Mouse (Mus musculus) layer of hippocampus, adult 9-10 months (tissue): ENCODE measurements around the gene Gm13030.
"Not testable (repeated sequence)": the region's sequence is repeated elsewhere in the genome, so short reads cannot be mapped to it uniquely, and the experiment has no call there.

Experiments
- DNase-seq: peaks from one replicate; pipeline ENCODE4 v3.0.0; 2022; ENCODE audit warnings: low spot score

Gene Gm13030

DNA sequence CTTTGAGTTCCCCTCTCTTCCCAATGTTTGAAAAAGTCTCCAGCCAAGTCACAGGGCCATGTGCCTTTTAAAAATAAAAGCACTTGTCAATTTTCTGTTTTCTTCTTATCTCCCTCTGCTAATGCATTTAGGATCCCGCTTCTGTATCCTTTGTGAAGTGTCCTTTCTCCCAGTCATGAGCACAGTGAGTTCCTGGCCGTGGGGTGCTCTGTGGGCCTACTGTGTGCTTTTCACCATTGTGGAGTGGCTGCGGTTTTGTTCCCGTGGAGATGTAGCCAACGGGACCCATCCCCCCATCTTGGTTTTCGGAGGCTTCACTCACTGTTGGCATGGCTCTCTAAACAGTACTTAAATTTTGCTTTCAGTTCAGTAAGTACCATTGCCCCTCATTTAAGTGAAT, 7.8 kb downstream of the Gm13030 start:
- DNase-seq: no peak

DNA sequence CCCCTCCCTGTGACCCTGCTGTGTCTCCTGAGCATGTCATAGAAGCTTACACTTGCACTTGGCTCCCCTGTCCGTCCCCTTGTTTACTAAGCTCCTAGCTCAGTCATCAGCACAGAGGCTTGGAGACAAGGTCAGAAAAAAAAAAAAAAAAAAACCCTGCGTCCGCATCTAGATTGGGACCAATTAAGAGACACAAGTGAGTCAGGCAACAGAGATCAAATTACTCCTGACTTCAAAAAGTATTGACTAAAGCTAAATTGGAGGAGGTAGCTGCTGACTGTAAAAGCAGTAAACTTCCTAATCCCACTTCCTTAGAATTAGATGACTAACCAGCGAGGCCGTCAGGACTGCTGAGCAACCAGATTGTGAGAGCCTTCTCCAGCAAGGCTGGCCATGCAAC, 8.7 kb downstream of the Gm13030 start:
- no peak for DNase-seq

DNA sequence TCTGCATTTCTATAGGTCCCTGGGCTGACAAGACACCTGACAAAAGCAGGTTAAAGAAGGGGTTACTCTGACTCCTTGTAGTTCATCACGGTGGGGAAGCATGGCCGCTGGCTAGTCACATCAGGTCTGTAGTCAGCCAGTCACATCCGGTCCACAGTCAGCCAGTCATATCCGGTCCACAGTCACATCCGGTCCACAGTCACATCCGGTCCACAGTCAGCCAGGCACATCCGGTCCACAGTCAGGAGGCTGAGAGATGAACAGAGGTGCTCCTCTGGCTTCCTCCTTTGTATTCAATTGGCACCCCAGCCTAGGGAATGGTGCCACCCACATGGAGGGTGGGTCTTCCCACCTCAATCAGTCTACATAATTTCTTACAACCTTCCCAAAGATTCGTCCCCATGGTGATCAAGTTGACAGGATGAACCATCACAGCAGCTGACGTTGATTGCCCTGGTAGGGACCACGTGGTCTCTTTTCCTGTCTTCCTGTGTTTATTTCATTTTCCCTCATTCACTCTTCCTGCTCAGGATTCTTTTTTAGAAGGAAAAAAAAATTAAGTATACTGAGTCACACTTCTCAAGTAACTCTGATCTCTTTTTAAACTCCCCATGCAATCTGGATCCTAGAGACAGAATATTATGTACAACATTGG, 10.3 kb downstream of the Gm13030 start, which contains the start of gene Pla2g5:
Pla2g5 (minus strand) TSS at position 139 of the 655 bp plus-strand sequence.
- no peak for DNase-seq

DNA sequence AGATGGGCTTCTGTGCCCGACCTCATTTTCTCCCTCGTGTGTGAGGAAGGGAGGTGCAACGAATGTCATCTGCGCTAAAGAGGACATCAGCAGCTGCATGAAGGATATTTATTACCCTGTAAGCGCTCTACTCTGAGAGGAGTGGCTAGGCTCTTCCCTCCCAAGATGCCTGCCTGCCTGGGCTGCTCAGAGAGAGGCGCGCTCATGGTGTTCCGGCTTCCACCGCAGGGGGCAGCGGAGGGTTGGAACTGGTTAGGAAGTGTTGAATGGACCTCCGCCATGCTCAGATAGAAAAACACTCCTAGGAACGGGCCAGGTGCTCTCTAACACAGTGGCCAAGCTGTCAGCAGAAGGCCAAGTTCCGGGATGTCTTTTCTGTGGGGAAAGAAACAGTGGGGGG, 14.0 kb downstream of the Gm13030 start:
- no peak for DNase-seq

DNA sequence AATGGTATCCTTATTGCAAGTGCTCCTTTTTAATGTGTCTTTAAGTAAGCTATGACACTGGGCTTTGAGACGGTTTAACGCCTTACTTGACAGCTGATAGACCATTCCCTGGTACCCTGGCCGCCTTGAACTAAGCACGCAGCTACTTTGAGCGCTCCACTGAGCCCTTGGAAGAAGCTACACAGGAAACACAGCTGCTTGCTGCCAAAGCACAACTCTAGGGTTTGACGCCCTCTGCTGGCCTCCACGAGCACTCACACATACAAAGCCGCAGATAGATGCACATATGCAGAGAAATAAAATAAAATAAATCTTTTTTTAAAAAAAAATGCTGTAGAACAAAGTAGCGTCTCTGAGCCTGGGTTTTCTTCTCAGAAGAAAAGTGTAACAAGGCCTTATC, 14.5 kb downstream of the Gm13030 start:
- DNase-seq: no peak

DNA sequence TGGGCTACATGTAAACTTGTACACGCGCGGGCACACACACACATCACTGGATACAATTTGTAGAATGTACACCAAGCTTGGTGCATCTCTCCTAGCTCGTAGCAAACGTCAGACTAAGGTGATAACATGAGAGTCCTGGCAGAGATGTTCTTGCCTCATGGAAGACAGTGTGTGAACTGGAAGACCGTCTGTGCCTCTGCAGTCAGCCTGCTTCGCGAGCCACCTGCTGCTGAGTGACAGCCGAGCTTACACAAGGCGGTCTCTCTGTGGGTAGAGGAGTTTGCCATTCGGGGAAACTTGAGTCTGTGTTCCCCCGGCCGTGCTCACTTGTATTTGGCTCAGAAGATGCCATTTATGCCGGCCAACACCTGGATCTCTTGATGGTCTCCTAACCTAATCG, 15.3 kb downstream of the Gm13030 start:
- DNase-seq: no peak

DNA sequence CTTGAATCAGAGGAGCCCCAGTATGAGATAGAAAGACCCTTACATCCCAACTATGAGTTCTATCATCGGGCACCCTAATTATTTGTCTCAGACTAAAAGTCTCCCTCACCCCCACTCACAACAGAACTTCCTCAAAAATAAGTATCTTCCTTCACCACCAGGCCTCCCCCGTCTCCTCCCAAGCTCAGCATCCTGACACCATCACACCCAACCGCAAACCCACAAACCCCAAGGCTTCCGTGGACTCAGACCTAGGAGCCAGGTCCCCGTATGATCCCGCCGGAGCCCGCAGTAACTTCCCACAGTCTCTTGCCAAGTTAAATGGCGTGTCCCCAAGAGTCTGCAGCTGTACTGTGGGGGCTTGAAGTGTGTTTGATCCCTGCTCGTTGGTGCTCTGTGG, 16.2 kb downstream of the Gm13030 start:
- DNase-seq: no peak

DNA sequence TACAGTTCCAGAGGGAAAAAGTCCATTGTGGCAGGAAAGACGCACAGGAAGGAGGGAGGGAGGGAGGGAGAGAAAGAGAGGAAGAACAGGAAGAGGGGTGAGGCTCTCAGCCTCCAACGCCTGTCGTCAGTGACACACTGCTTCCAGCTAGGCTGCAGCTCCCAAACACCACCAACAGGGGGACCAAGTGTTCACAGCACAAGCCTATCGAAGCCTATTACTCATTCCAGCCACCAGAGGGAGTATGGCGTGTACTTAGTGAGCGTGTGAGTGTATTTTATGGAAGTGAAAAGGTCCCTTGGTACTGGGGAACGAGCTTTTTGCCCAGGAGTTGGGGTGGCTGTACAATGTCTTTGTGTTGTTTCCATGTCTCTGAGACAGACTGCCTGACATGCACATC, 17.3 kb downstream of the Gm13030 start:
- peak; percentile 59 for DNase-seq

DNA sequence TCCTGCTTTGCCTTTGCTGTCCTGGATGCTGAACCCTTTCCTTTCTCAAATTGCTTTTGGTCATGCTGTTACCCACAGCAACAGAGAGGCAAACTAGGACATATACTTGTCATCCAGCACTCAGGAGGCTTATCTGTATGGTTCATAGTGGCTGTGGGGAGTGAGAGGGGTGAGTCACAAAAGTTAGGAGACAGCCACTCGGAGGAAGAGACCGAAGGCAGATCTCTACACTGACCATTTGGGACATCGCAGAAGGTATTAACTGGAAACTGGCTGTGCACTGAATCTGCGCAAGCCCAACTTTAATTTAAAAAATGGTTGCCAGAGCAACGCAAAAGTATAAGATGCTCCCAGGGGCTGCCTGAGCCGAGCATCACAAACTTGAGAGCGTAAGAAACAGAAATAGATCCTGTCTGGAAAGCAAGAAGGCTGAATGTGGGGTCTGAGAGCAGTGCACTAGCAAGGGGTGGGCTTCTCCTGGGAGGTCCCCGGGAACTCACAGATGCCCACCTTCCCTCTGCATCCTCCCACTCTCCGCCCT, 18.6 kb downstream of the Gm13030 start:
- no peak for DNase-seq

DNA sequence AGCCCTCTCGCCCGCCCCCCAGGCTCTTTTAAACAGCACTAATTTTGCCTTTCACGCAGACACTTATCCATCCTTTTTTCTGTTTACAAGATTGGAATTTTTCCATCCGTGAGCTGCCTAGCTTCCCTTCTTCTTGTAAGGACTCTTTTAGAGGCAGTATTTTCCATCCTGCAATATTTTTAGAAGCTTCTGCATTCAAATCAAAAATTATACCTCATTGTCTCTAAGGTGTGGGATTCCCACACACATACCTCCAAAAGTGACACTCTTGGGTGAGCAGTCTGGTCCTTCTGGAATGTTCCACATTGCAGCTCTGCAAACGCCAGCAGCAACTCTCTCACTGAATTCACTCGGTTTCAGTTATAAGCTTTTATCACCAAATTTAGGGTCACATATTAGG, 20.8 kb downstream of the Gm13030 start:
- no peak for DNase-seq

DNA sequence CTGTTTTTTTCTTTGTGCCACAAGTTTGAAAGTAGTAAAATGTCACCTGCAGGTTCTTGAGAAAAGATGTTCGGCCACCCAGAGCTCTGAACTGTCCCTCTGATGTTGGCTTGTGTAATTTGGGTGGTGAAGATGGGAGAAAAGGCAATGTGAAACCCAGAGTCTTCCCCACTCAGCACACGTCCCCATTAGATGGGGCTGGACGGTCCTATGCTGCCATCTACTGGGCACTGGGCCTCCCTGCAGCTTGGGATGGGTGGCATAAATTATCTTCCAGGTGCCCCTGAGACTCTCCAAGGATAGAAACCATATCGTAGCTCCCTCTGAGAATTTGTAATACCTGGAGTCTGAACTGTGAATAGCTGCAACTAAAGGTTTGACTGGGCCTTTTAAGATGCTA, 22.3 kb downstream of the Gm13030 start:
- DNase-seq: peak; percentile 47

DNA sequence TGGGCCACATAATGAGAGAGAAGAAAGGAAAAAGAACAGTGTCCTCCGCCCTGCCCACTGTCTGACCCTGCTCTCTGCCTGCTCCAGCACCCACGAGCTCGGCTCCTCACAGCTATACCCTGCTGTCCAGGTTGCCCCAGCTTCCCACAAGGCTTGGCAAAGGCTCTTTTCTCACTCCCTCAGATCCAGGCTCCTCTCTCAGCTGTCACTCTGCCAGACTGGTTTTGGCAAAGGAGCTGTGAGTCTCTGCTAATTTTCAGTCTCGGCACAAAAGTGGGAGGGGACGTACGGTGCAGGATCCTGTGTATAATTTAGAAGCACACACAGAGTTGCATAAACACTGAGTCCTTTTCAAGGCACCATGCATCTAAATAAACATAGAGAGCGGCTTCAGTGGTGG, 32.4 kb downstream of the Gm13030 start:
- peak; percentile 70 for DNase-seq

DNA sequence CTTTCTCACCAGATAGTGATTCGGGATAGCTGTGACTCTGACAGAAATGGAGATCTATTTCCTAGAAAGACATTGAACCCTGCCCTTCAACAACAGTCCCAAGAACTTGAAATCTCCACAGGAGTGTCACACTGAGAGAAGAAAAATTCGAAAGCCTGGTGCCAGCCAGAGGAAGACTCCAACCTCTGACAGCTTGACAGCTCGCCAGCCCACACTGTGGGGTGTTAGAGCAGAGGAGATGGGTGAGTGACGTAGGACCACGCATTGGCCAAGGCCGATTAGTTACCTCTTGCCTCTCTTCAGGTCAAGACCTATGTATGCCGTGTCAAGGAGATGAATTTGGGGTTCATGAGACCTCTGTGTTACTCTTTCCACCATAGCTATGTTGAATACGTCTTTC, 33.0 kb downstream of the Gm13030 start:
- no peak for DNase-seq

DNA sequence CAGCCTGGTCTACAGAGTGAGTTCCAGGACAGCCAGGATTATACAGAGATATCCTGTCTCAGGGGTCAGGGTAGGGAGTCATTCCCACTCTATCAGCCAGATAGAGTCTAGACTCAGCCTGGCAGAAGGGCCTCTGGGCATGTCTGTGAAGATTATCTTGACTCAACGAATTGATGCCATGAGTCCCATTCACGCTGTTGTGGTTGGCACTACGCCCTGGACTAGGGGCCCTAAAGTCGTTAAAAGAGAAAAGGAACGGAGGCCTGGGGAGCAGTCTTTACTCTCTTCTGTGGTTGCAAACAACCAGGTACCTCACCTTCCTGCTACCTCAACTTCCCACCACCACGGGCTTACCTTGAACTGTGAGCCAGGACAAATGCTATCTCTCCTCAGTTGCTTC, 34.0 kb downstream of the Gm13030 start:
- no peak for DNase-seq

DNA sequence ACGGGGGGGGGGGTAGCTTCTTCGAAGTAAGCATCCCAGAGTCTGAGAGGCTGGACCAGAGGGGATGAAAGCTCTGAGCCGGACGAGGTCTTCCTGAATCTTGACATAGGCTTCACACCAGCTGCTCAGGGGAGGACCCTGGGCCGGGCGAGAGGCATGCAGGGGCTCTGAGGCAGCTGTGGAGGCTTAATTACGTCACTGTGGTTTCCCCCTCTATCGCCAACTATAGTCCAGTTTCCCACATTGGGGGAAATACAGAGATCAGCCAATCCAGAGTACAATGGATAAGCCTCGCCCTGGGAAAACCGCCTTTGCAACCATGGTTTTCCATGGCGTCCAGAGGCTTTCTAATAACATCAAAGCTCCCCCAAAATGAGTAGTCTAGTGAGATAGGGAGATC, 46.6 kb downstream of the Gm13030 start:
- no peak for DNase-seq

DNA sequence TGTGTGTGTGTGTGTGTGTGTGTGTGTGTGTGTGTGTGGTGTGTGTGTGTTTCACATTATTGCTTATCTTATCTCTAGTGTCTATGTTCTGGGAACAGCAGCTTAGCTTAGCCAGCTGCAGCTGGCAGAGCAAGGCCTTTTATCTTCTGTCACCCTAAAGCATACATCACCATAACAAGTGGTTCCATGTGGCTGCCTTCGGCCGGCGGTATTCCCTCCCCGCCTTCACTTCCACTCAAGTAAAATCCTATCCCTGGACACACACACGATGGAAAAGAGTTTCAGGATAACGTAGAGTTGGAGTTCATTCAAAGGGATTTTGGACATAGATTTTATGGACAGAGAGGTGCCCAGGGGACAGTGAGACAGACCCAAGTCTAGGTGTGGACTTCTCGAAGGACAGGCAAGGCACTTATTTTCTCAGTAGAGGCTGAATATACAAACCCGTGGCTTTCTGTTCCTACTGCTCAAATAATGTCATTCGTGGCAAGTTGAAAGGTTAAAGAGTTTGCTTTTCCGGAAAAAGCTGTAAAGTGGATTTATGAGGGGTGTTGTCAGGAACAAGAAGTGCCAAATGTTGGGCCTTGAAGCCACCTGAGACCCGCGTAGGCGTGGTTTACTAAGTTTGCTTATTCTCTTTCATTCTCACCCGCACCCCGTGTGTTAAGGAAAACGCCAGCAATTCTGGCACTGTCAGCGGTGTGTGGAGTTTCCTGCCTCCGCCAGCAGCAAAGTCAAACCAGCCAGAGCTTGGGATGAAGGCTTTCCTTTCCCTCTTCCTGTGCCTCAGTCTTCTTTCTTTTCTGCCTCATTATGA, 47.8 kb downstream of the Gm13030 start:
- DNase-seq: no peak

DNA sequence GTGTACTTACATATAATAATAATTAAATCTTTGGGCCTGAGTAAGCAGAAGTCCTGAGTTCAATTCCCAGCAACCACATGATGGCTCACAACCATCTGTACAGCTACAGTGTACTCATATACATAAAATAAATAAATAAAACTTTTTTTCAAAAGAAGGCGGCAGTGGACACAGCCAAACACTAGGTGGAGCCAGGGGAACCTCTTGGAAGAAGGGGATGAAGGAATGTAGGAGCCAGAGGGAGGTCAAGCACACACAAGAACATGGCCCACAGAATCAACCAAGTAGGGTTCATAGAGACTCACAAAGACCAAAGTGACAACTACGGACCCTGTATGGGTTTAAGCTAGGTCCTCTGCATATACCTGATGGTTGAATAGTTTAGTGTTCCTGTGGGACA, 49.1 kb downstream of the Gm13030 start:
- DNase-seq: no peak

DNA sequence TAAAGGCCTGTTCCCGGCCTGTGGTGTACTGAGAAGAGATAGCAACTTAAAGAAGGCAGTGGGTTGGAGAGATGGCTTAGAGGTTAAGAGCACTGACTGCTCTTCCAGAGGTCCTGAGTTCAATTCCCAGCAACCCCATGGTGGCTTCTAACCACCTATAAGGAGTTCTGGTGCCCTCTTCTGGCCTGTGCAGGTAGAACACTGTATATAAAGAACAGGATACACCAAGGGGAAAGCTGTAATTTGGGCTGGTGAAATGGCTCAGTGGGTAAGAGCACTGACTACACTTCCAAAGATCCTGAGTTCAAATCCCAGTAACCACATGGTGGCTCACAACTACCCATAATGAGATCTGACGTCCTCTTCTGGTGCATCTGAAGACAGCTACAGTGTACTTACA, 49.6 kb downstream of the Gm13030 start:
- DNase-seq: not testable (repeated sequence)

DNA sequence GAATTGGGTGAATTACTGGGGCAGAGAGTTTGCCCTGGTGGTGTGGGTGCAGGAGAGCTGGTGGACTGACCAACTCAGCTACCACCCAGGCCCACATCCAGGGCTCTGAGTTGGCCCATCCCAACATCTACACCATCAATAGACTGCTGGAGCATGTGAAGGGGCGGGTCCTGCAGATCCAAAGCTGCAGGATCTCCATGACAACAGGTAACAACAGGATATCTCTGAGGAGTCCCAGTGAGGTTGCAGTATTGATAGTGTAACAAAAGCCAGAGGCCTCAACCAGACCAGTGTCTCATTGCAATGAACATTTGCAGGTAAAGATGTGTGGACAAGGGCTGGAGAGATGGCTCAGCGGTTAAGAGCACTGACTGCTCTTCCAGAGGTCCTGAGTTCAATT, 52.7 kb downstream of the Gm13030 start:
- no peak for DNase-seq
